Mouse (Mus musculus): ENCODE results near the gene Cyyr1. TPM values are rescaled to one million over a fixed set of nuclear protein-coding genes. Genes with fewer than 3 reads are reported as not detected.
A peak's percentile ranks its signal among the peaks of the same experiment; 100 is the strongest.

Gene Cyyr1
- total and polyA plus RNA-seq, 3 experiments: not detected

DNA sequence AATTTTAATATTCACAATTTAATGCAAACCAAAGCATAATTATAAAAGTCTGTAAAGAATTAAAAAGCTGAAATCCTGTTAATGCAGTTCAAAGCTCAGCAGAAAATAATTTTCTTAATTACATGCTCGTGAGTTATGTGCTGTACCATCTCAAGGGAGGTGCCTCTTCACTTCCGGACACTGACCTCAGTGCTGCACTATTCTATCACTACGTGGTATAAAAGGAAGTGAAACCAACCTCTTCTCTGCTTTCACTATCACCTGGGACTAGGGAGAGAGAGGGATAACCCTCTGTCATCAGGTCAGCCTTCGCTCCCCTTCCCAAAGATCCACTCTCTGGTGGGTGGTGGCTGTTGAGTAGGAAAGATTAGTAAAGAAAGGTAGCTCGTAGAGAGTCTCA is 13.3 kb upstream of the Cyyr1 start:
- TF ChIP-seq HCFC1 (IDR thresholded peaks at IDR 0.05; ENCODE audit: low read depth, low read length) (no peak), CHD2 (IDR thresholded peaks at IDR 0.05; ENCODE audit: low read length) (no peak), KAT2A (IDR thresholded peaks at IDR 0.05; ENCODE audit: insufficient replicate concordance, low read length) (no peak), SIN3A (IDR thresholded peaks at IDR 0.05; ENCODE audit: low read length) (no peak), POLR2AphosphoS2 (IDR thresholded peaks at IDR 0.05; ENCODE audit: low read depth, low read length) (no peak), IRF4 (IDR thresholded peaks at IDR 0.05; ENCODE audit: low read depth, low read length) (peak; percentile 82; the same call in 1 of the 2 replicates), NELFE (IDR thresholded peaks at IDR 0.05; ENCODE audit: low read depth, low read length) (no peak), RCOR1 (conservative IDR thresholded peaks at IDR 0.05; ENCODE audit: low read depth, low read length) (no peak), CHD1 (IDR thresholded peaks at IDR 0.05; ENCODE audit: low read depth, low read length) (no peak), TCF12 (IDR thresholded peaks at IDR 0.05; ENCODE audit: low read depth, low read length) (no peak), SMC3 (IDR thresholded peaks at IDR 0.05; ENCODE audit: low read depth, low read length) (no peak), USF2 (conservative IDR thresholded peaks at IDR 0.05; ENCODE audit: low read depth, low read length) (no peak), JUND (conservative IDR thresholded peaks at IDR 0.05; ENCODE audit: low read depth, low read length) (no peak), NRF1 (IDR thresholded peaks at IDR 0.05; ENCODE audit: low read depth, low read length) (no peak), MAZ (IDR thresholded peaks at IDR 0.05; ENCODE audit: low read depth, low read length) (no peak), MYC (IDR thresholded peaks at IDR 0.05; ENCODE audit: low read depth, low read length) (no peak), ZKSCAN1 (IDR thresholded peaks at IDR 0.05; ENCODE audit: borderline replicate concordance, low read depth, low read length) (no peak), ELF1 (IDR thresholded peaks at IDR 0.05; ENCODE audit: low read depth, low read length) (0 out of 2 replicates have a peak, but pooled peaks have one; percentile 27), ZMIZ1 (IDR thresholded peaks at IDR 0.05; ENCODE audit: low read depth, low read length) (no peak), JUN (IDR thresholded peaks at IDR 0.05; ENCODE audit: insufficient read depth, low read depth, low read length) (no peak), EP300 (IDR thresholded peaks at IDR 0.05; ENCODE audit: low read length) (peak; percentile 69), POLR2A (IDR thresholded peaks at IDR 0.05; ENCODE audit: low read depth, low read length) (no peak), E2F4 (IDR thresholded peaks at IDR 0.05; ENCODE audit: insufficient replicate concordance, low read depth, low read length) (no peak), BHLHE40 (IDR thresholded peaks at IDR 0.05; ENCODE audit: low read depth, low read length) (peak; percentile 87), UBTF (IDR thresholded peaks at IDR 0.05; ENCODE audit: low read depth, low read length) (no peak), ETS1 (conservative IDR thresholded peaks at IDR 0.05; ENCODE audit: low read depth, low read length) (peak; percentile 31; the same call in 1 of the 2 replicates)
- Histone ChIP-seq H3K27ac (ENCODE audit: insufficient read depth, low read depth) (no peak overlapping the region), H3K4me1 (ENCODE audit: control insufficient read depth in 1 of 2, insufficient read depth in 2 of 2) (peaks cover 0 to 16% of the 10 kb centered on the region in 2 experiments; a peak in 2 of 4 replicates), H3K27me3 (replicated peaks) (no peaks in the 10 kb centered on the region), H3K36me3 (replicated peaks in 1 of 2; ENCODE audit: control insufficient read depth in 1 of 2, insufficient read depth in 1 of 2, low read length in 1 of 2) (no peaks in the 10 kb centered on the region), H3K9ac (ENCODE audit: insufficient read depth, low read depth) (no peak overlapping the region), H3K4me3 (replicated peaks in 1 of 3; ENCODE audit: low read depth in 2 of 3, low read length in 2 of 3, poor library complexity in 1 of 3) (no peak overlapping the region), H3K79me2 (replicated peaks; ENCODE audit: control insufficient read depth, extremely low read depth, insufficient read depth, poor library complexity, severe bottlenecking) (no peaks in the 10 kb centered on the region), H3K9me3 (replicated peaks; ENCODE audit: low read length) (no peaks in the 10 kb centered on the region), H3K4me2 (ENCODE audit: insufficient read depth, low read depth, poor library complexity, severe bottlenecking) (peak overlapping the region; percentile 39; the same call in 1 of the 2 replicates)
- in situ Hi-C loops (cut with MboI; ENCODE audit: low pct_ligation_motif_present, low pct_unique_long_range_greater_than_20kb, low sequenced_read_pairs): no loop called here
- dilution Hi-C loops (cut with MboI; ENCODE audit: extremely low pct_ligation_motif_present, extremely low pct_unique_long_range_greater_than_20kb, low sequenced_read_pairs): no loop called here
- peak; percentile 68 for DNase-seq (ENCODE audit: extremely low read depth)

All from CH12.LX (cell line).